Comparison of ENCODE assay signal across 27 mouse cellular contexts in genomic region chr10:75301195-75301806, GRCm38 (mm10). TPM values are rescaled to one million over a fixed set of nuclear protein-coding genes. Genes with fewer than 3 reads are reported as not detected.
DNase-seq lines count a peak whose midpoint lies in the region; ATAC-seq and TF ChIP-seq lines count a peak whose summit lies in the region.
"Had no signal": no experiment of that assay in that cellular context is flagged by ENCODE, and none has a peak within 500 bp of the region (broad histone marks: within the 10 kb centered on the region; RNA-seq: fewer than 3 reads in every experiment).

No protein-coding gene starts in this region.

- ATAC-seq in forebrain, embryonic 11.5 days (replicated peaks; ENCODE audit: low FRiP score), result no peak
- no peak for ATAC-seq in forebrain, embryonic 12.5 days (ENCODE audit: low FRiP score)
- ATAC-seq in liver, embryonic 15.5 days (ENCODE audit: insufficient read depth), result no peak
- ATAC-seq in lung, postnatal 0 days, result no peak
- ATAC-seq in midbrain, embryonic 15.5 days (replicated peaks), result no peak
- ATAC-seq: forebrain, postnatal 0 days; hindbrain, embryonic 16.5 days; intestine, postnatal 0 days had no signal

- H3K9ac ChIP-seq in forebrain, embryonic 11.5 days (ENCODE audit: low read length), result no peak overlapping the region
- no peak overlapping the region for H3K9ac ChIP-seq in forebrain, embryonic 12.5 days
- no peak overlapping the region for H3K9ac ChIP-seq in liver, embryonic 15.5 days
- H3K9ac ChIP-seq in lung, postnatal 0 days (replicated peaks; ENCODE audit: low read depth), result no peak overlapping the region
- no peak overlapping the region for H3K9ac ChIP-seq in midbrain, embryonic 15.5 days
- H3K9ac ChIP-seq: embryonic facial prominence, embryonic 15.5 days; forebrain, postnatal 0 days; kidney, embryonic 15.5 days; limb, embryonic 12.5 days; neural tube, embryonic 15.5 days had no signal

- no peak overlapping the region for H3K27ac ChIP-seq in forebrain, embryonic 11.5 days (ENCODE audit: low read depth, low read length)
- H3K27ac ChIP-seq in forebrain, embryonic 12.5 days, result no peak overlapping the region
- H3K27ac ChIP-seq in liver, embryonic 15.5 days (replicated peaks), result 0 out of 2 replicates have a peak overlapping the region, but pooled peaks have one; percentile 14
- peak overlapping the region; percentile 5; the same call in 1 of the 2 replicates for H3K27ac ChIP-seq in small intestine, adult 2 months (ENCODE audit: insufficient read depth, low read depth, low read length)
- H3K27ac ChIP-seq in lung, postnatal 0 days (ENCODE audit: low read length), result no peak overlapping the region
- no peak overlapping the region for H3K27ac ChIP-seq in midbrain, embryonic 15.5 days
- H3K27ac ChIP-seq: embryonic facial prominence, embryonic 15.5 days; kidney, embryonic 15.5 days; limb, embryonic 12.5 days; neural tube, embryonic 15.5 days had no signal

- H3K4me3 ChIP-seq in forebrain, embryonic 11.5 days (ENCODE audit: low read depth, low read length), result no peak overlapping the region
- no peak overlapping the region for H3K4me3 ChIP-seq in forebrain, embryonic 12.5 days (replicated peaks)
- no peak overlapping the region for H3K4me3 ChIP-seq in liver, embryonic 15.5 days (replicated peaks)
- no peak overlapping the region for H3K4me3 ChIP-seq in small intestine, adult 2 months (ENCODE audit: low read depth, low read length)
- H3K4me3 ChIP-seq in lung, postnatal 0 days (ENCODE audit: low read depth, low read length), result no peak overlapping the region
- H3K4me3 ChIP-seq in midbrain, embryonic 15.5 days, result no peak overlapping the region
- H3K4me3 ChIP-seq: embryonic facial prominence, embryonic 15.5 days; kidney, embryonic 15.5 days; limb, embryonic 12.5 days; neural tube, embryonic 15.5 days had no signal

- no peaks in the 10 kb centered on the region; the same call in 1 of the 2 replicates for H3K4me1 ChIP-seq in forebrain, embryonic 11.5 days (replicated peaks; ENCODE audit: control insufficient read depth, insufficient read depth, low read length)
- H3K4me1 ChIP-seq in forebrain, embryonic 12.5 days, result peaks cover 9% of the 10 kb centered on the region
- H3K4me1 ChIP-seq in liver, embryonic 15.5 days (replicated peaks), result peaks cover 35% of the 10 kb centered on the region
- H3K4me1 ChIP-seq in small intestine, adult 2 months (ENCODE audit: control insufficient read depth, insufficient read depth, insufficient read length, low read length), result peaks cover 17% of the 10 kb centered on the region
- no peaks in the 10 kb centered on the region for H3K4me1 ChIP-seq in lung, postnatal 0 days (ENCODE audit: insufficient read depth, low read depth, low read length)
- H3K4me1 ChIP-seq in midbrain, embryonic 15.5 days, result no peaks in the 10 kb centered on the region
- H3K4me1 ChIP-seq: limb, embryonic 12.5 days had no signal

- DNase-seq in forebrain, embryonic 11.5 days (ENCODE audit: low spot score), result peak; percentile 33
- peak; percentile 12 for DNase-seq in urinary bladder, adult 2 months (ENCODE audit: low spot score)
- no peak for DNase-seq in urinary bladder, adult 18-20 months (ENCODE audit: low spot score in 2 of 2)
- DNase-seq in lung, postnatal 0 days (ENCODE audit: low spot score), result no peak
- DNase-seq: adrenal gland, postnatal 10 days; cerebellum, adult 9-10 months; forebrain, postnatal 0 days; kidney, postnatal 36 days; layer of hippocampus, postnatal 36 days; lung, adult 18-20 months; lung, postnatal 14 days; right cerebral cortex, adult 18-20 months; right cerebral cortex, postnatal 4 days; thymus, postnatal 14 days had no signal

- no peak overlapping the region for H3K4me2 ChIP-seq in forebrain, embryonic 11.5 days (ENCODE audit: low read depth, low read length, severe bottlenecking)
- H3K4me2 ChIP-seq in forebrain, embryonic 12.5 days, result no peak overlapping the region
- no peak overlapping the region for H3K4me2 ChIP-seq in liver, embryonic 15.5 days
- no peak overlapping the region for H3K4me2 ChIP-seq in lung, postnatal 0 days (replicated peaks; ENCODE audit: low read depth, low read length)
- H3K4me2 ChIP-seq in midbrain, embryonic 15.5 days, result no peak overlapping the region
- H3K4me2 ChIP-seq: embryonic facial prominence, embryonic 15.5 days; heart, embryonic 11.5 days; kidney, embryonic 15.5 days; limb, embryonic 12.5 days; neural tube, embryonic 15.5 days had no signal

- TF ChIP-seq POLR2A in small intestine, adult 2 months (IDR thresholded peaks at IDR 0.05; ENCODE audit: low read depth, low read length), result no peak

- WGBS in forebrain, embryonic 11.5 days, result 93% methylated on average over 12 of the region's 12 CpGs
- 94% methylated on average over 12 of the region's 12 CpGs for WGBS in forebrain, embryonic 12.5 days
- WGBS in liver, embryonic 15.5 days (ENCODE audit: insufficient replicate concordance), result 37% methylated on average over 12 of the region's 12 CpGs
- 91% methylated on average over 12 of the region's 12 CpGs for WGBS in small intestine, adult 2 months
- 89% methylated on average over 12 of the region's 12 CpGs for WGBS in lung, postnatal 0 days
- WGBS in midbrain, embryonic 15.5 days, result 94% methylated on average over 12 of the region's 12 CpGs

- no peaks in the 10 kb centered on the region for H3K27me3 ChIP-seq in forebrain, embryonic 11.5 days (ENCODE audit: control insufficient read depth, insufficient read depth, low read length)
- H3K27me3 ChIP-seq in forebrain, embryonic 12.5 days, result no peaks in the 10 kb centered on the region
- no peaks in the 10 kb centered on the region for H3K27me3 ChIP-seq in liver, embryonic 15.5 days
- no peaks in the 10 kb centered on the region for H3K27me3 ChIP-seq in small intestine, adult 2 months (ENCODE audit: control insufficient read depth, insufficient read depth, low read length)
- no peaks in the 10 kb centered on the region for H3K27me3 ChIP-seq in lung, postnatal 0 days (replicated peaks; ENCODE audit: insufficient read depth, low read length)
- H3K27me3 ChIP-seq in midbrain, embryonic 15.5 days (replicated peaks), result no peaks in the 10 kb centered on the region
- H3K27me3 ChIP-seq: CH12.LX; embryonic facial prominence, embryonic 15.5 days; kidney, embryonic 15.5 days; limb, embryonic 12.5 days; neural tube, embryonic 15.5 days had no signal

- no peak for TF ChIP-seq EP300 in lung, postnatal 0 days (IDR thresholded peaks at IDR 0.05)

- no peaks in the 10 kb centered on the region for H3K36me3 ChIP-seq in forebrain, embryonic 11.5 days (ENCODE audit: control insufficient read depth, insufficient read depth, low read length)
- peaks cover 26% of the 10 kb centered on the region for H3K36me3 ChIP-seq in forebrain, embryonic 12.5 days (replicated peaks)
- H3K36me3 ChIP-seq in liver, embryonic 15.5 days (replicated peaks), result peaks cover 7% of the 10 kb centered on the region; the same call in 1 of the 2 replicates
- peaks cover 33% of the 10 kb centered on the region for H3K36me3 ChIP-seq in small intestine, adult 2 months (ENCODE audit: control insufficient read depth, insufficient read depth, low read length)
- H3K36me3 ChIP-seq in lung, postnatal 0 days (ENCODE audit: insufficient read depth, low read length), result peaks cover 9% of the 10 kb centered on the region; the same call in 1 of the 2 replicates
- no peaks in the 10 kb centered on the region; the same call in 1 of the 2 replicates for H3K36me3 ChIP-seq in midbrain, embryonic 15.5 days (replicated peaks)

- TF ChIP-seq CTCF in small intestine, adult 2 months (IDR thresholded peaks at IDR 0.05; ENCODE audit: extremely low read depth, insufficient read length, insufficient replicate concordance, low read depth, low read length), result no peak
- no peak for TF ChIP-seq CTCF in lung, postnatal 0 days (IDR thresholded peaks at IDR 0.05)

- no peaks in the 10 kb centered on the region for H3K9me3 ChIP-seq in forebrain, embryonic 11.5 days (ENCODE audit: control insufficient read depth, low read length)
- H3K9me3 ChIP-seq in forebrain, embryonic 12.5 days, result no peaks in the 10 kb centered on the region
- no peaks in the 10 kb centered on the region for H3K9me3 ChIP-seq in liver, embryonic 15.5 days (replicated peaks)
- H3K9me3 ChIP-seq in lung, postnatal 0 days (ENCODE audit: low read length), result no peaks in the 10 kb centered on the region
- no peaks in the 10 kb centered on the region for H3K9me3 ChIP-seq in midbrain, embryonic 15.5 days
- H3K9me3 ChIP-seq: embryonic facial prominence, embryonic 15.5 days; G1E; kidney, embryonic 15.5 days; limb, embryonic 12.5 days; neural tube, embryonic 15.5 days had no signal

RNA-seq across cellular contexts. Expression of gene Adora2a, which starts 15.4 kb away (rescaled TPM):
- polyA plus RNA-seq in forebrain, embryonic 11.5 days (2014; fragmentation: Nextera tagmentation; extraction: Ambion mirVana), result 2.5 and 4.2 TPM in 2 replicates
- polyA plus RNA-seq in forebrain, embryonic 12.5 days (2016; fragmentation: Nextera tagmentation; extraction: Ambion mirVana), result 3.2 and 3.6 TPM in 2 replicates
- polyA plus RNA-seq in urinary bladder, adult 2 months (2012; rRNA removed), result 2.0 and 2.1 TPM in 2 replicates
- polyA plus RNA-seq in liver, embryonic 15.5 days (2015; fragmentation: Nextera tagmentation; extraction: Ambion mirVana), result 1.4 and 1.8 TPM in 2 replicates
- 2.5 and 7.5 TPM in 2 replicates for polyA plus RNA-seq in small intestine, adult 2 months (2012; rRNA removed)
- 4.3 and 5.4 TPM in 2 replicates for polyA plus RNA-seq in lung, postnatal 0 days (2015; fragmentation: Nextera tagmentation; extraction: Ambion mirVana)
- 3.8 and 4.0 TPM in 2 replicates for polyA plus RNA-seq in midbrain, embryonic 15.5 days (2015; fragmentation: Nextera tagmentation; extraction: Ambion mirVana)

Comparison
In these comparisons a context has a peak if more than half of its experiments do, and no peak if none do; other contexts are left out.
1. DNase-seq: peak in forebrain, embryonic 11.5 days (single experiment) and urinary bladder, adult 2 months (single experiment); none in urinary bladder, adult 18-20 months (0 of 2) and lung, postnatal 0 days (single experiment).
2. H3K27ac ChIP-seq: peak in liver, embryonic 15.5 days (single experiment) and small intestine, adult 2 months (single experiment); none in forebrain, embryonic 11.5 days (single experiment), forebrain, embryonic 12.5 days (single experiment), lung, postnatal 0 days (single experiment) and midbrain, embryonic 15.5 days (single experiment).